Mouse (Mus musculus) intestine, embryonic 16.5 days (tissue): Measurements from ENCODE around the gene Wasf2. TPM values are rescaled to one million over a fixed set of nuclear protein-coding genes. Genes with fewer than 3 reads are reported as not detected.

Source experiments
- ATAC-seq: fragments of 200-750 bp; cut with Nextera tagmentation; 2 replicates; pipeline ENCODE4 v1.8.0; 2017; ENCODE audit warnings: moderate TSS enrichment, moderate library complexity
- H3K27ac ChIP-seq: fragments of 300-500 bp; sonication (generic); 2 replicates; pipeline ENCODE4 v1.5.1; 2014; ENCODE audit warnings: mild to moderate bottlenecking, low read length
- H3K27me3 ChIP-seq: fragments of 300-500 bp; sonication (generic); replicated peaks from 2 replicates; pipeline ENCODE4 v1.6.1; 2014; ENCODE audit warnings: low read length, control low read depth, mixed read lengths; ENCODE audit not compliant: control insufficient read depth, insufficient read depth
- H3K36me3 ChIP-seq: fragments of 300-500 bp; sonication (generic); 2 replicates; pipeline ENCODE4 v1.6.1; 2014; ENCODE audit warnings: low read length, control low read depth; ENCODE audit not compliant: control insufficient read depth, insufficient read depth
- H3K4me1 ChIP-seq: fragments of 300-500 bp; sonication (generic); 2 replicates; pipeline ENCODE4 v1.6.1; 2014; ENCODE audit warnings: low read length, control low read depth, mixed read lengths; ENCODE audit not compliant: control insufficient read depth, insufficient read depth
- H3K4me2 ChIP-seq: fragments of 300-500 bp; sonication (generic); 2 replicates; pipeline ENCODE4 v1.6.1; 2014; ENCODE audit warnings: low read depth, low read length, control low read depth
- H3K4me3 ChIP-seq: fragments of 300-500 bp; sonication (generic); 2 replicates; pipeline ENCODE4 v1.5.1; 2014; ENCODE audit warnings: mild to moderate bottlenecking, low read length
- H3K9ac ChIP-seq: fragments of 300-500 bp; sonication (generic); 2 replicates; pipeline ENCODE4 v1.6.1; 2014; ENCODE audit warnings: low read depth, low read length
- H3K9me3 ChIP-seq: fragments of 300-500 bp; sonication (generic); 2 replicates; pipeline ENCODE4 v1.6.1; 2016; ENCODE audit warnings: low read length, control low read depth; ENCODE audit not compliant: control insufficient read depth
- WGBS: fragments of 180-500 bp; shearing (Covaris S2); extraction: QIAGEN DNeasy Blood & Tissue Kit; methylation state at CpG from one replicate; pipeline ENCODE4 v1.1.7; 2014; 5-methylcytosine and 5-hydroxymethylcytosine counted together
- polyA plus RNA-seq: library from polyadenylated mRNA; unstranded; fragments of >200 nt; fragmentation: Nextera tagmentation; extraction: Ambion mirVana; gene quantifications from 2 replicates; pipeline ENCODE4 v1.2.1, GENCODE M21; 2015

Wasf2 gene
- polyA plus RNA-seq, 1 experiment from 2014 or later, result 76.9 TPM

DNA sequence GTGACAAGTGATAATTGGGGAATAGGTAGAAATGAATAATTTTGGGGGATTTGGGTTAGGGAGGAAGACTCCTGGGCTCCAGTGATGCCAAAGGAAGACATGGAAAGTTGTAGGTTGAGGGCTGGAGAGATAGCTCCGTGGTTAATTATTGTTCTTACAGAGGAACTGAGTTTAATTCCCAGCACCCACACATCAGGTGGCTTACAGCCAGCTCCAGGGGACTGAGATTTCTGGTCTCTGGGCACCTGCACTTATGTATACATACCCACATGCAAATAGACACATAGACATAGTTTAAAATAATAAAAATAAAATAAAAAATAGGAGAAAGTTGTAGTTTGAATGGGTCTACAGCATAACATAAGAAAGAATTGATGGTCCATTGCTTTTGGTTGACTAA is 6.6 kb downstream of the Wasf2 start:
- Histone ChIP-seq H3K4me2 (no peak overlapping the region), H3K36me3 (peaks cover 3% of the 10 kb centered on the region; the same call in 1 of the 2 replicates), H3K9ac (no peak overlapping the region), H3K27me3 (no peaks in the 10 kb centered on the region), H3K9me3 (no peaks in the 10 kb centered on the region), H3K4me3 (no peak overlapping the region), H3K27ac (no peak overlapping the region), H3K4me1 (peaks cover 8% of the 10 kb centered on the region)
- whole genome bisulfite sequencing, result 75% methylated on average over 1 of the region's 1 CpGs
- no peak for ATAC-seq

DNA sequence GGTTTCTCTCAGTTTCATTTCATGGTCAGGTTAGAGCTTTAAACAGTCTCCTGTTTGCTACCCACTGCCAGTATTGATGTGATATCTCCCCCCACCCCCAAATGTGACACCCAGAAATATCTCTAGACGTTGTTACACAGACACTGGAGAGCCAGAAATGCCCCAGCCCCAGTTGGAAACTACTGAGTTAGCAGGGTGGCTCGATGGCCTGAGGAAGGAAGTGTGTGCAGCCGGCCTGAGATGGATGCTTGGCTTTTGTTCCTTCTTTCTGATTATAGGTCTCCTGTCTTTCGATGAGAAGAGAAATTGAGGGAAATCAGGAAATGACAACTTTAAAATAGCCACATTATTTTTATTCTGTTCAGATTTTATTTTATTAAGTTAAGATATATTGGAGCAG is 8.7 kb downstream of the Wasf2 start:
- 80% methylated on average over 4 of the region's 4 CpGs for WGBS
- Histone ChIP-seq H3K27me3 (no peaks in the 10 kb centered on the region), H3K9ac (no peak overlapping the region), H3K27ac (no peak overlapping the region), H3K4me3 (no peak overlapping the region), H3K4me2 (no peak overlapping the region), H3K9me3 (no peaks in the 10 kb centered on the region), H3K4me1 (0 out of 2 replicates have a peak, but pooled peaks cover 2% of the 10 kb centered on the region), H3K36me3 (peaks cover 3% of the 10 kb centered on the region; the same call in 1 of the 2 replicates)
- ATAC-seq, result no peak

DNA sequence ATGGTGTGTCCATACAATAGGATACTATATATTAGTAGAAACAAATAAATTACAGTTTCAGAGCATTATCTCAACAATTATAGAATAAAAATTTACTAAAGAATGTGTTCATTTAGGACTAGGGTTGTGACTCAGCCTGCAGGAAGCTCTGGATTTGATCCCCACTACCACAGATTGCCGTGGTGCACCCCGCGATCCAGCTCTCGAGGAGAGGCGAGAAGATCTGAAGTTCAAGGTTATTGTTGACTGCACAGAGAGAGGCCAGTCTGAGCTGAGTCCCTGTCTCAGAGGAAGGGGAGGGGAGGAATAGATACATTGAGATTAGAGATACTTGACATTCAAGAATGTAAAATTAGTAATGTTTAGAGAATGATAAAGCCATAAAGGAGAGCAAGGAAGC is 24.7 kb downstream of the Wasf2 start:
- WGBS, result 73% methylated on average over 5 of the region's 5 CpGs
- H3K9me3 ChIP-seq, result no peaks in the 10 kb centered on the region
- H3K36me3 ChIP-seq, result no peaks in the 10 kb centered on the region
- 0 out of 2 replicates have a peak, but pooled peaks cover 9% of the 10 kb centered on the region for H3K4me1 ChIP-seq
- no peak overlapping the region for H3K4me2 ChIP-seq
- no peak for ATAC-seq
- no peak overlapping the region for H3K27ac ChIP-seq
- H3K27me3 ChIP-seq, result no peaks in the 10 kb centered on the region
- no peak overlapping the region for H3K4me3 ChIP-seq
- no peak overlapping the region for H3K9ac ChIP-seq

DNA sequence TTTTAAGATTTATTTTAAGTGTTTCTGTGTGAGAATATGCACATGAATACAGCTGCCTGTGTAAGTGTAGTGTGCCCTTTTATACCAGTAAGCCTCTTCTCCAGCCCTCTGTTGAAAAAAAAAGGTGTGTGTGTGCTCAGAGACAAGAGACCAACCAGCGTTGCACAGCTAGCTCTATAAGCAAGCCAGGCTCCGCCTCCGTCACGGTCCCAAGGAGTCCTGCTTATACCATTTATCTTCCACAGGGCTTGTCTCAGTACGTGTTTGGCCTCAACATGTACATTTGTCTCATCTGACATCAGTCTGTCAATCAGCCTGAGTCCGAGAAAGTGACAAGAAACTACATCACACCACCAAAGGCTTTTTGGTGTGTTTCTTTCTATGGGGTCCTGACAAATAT is 25.4 kb downstream of the Wasf2 start:
- 83% methylated on average over 6 of the region's 6 CpGs for WGBS
- no peaks in the 10 kb centered on the region for H3K27me3 ChIP-seq
- no peak overlapping the region for H3K4me3 ChIP-seq
- H3K9ac ChIP-seq, result no peak overlapping the region
- H3K4me2 ChIP-seq, result no peak overlapping the region
- no peak overlapping the region for H3K27ac ChIP-seq
- no peak for ATAC-seq
- H3K36me3 ChIP-seq, result no peaks in the 10 kb centered on the region
- H3K9me3 ChIP-seq, result no peaks in the 10 kb centered on the region
- 0 out of 2 replicates have a peak, but pooled peaks cover 9% of the 10 kb centered on the region for H3K4me1 ChIP-seq

DNA sequence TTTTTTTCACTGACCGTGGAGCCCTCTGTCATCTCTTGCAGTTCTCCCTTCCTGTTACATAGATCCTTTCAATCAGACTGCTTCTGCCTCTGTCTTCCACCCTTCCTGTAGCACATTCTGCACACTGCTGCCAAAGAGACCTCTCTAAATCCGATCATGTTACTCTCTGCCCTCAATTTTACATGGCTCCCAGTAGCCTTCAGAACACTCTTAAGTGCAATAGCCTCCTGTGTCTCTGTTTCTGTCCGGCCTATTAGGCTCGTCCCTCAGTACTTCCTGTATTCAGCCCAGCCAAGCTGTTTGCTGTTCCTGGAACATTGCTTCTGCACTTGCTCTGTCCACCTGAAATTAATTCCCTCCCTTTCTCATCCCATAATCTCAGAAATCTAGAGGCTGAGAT is 26.1 kb downstream of the Wasf2 start:
- H3K36me3 ChIP-seq, result no peaks in the 10 kb centered on the region
- no peaks in the 10 kb centered on the region for H3K27me3 ChIP-seq
- no peak overlapping the region for H3K27ac ChIP-seq
- no peak overlapping the region for H3K9ac ChIP-seq
- no peak overlapping the region for H3K4me3 ChIP-seq
- no peak overlapping the region for H3K4me2 ChIP-seq
- no peak for ATAC-seq
- H3K4me1 ChIP-seq, result 0 out of 2 replicates have a peak, but pooled peaks cover 9% of the 10 kb centered on the region
- 66% methylated on average over 4 of the region's 4 CpGs for WGBS
- H3K9me3 ChIP-seq, result no peaks in the 10 kb centered on the region

- Histone ChIP-seq H3K36me3 (no peaks in the 10 kb centered on the region), H3K4me2 (no peak overlapping the region), H3K9me3 (no peaks in the 10 kb centered on the region), H3K27ac (no peak overlapping the region), H3K27me3 (no peaks in the 10 kb centered on the region), H3K9ac (no peak overlapping the region), H3K4me1 (0 out of 2 replicates have a peak, but pooled peaks cover 9% of the 10 kb centered on the region), H3K4me3 (no peak overlapping the region)
- 68% methylated on average over 10 of the region's 10 CpGs for WGBS
- ATAC-seq, result no peak
Measured at GRCm38 (mm10) chr4:133156831-133157230, 26.5 kb downstream of the Wasf2 start.

DNA sequence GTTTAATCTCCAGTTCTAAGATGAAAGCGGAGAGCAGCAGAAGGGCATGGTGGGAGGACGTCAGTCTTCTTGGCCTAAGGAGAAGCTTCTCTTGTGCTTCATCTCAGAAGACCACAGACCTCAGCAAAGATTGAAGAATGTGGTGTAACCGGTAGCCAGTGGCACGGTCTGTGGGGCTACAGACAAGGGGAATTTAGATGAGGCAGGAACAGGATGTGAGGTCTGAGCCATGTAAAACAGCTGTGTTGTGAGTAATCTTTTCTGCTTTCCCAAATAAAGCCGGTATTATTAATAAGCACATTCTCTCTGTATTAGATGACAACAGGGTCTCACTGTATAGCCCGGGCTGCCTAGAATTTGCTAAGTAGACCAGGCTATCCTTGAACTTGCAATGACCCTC is 28.8 kb downstream of the Wasf2 start:
- Histone ChIP-seq H3K27me3 (no peaks in the 10 kb centered on the region), H3K4me3 (no peak overlapping the region), H3K9ac (no peak overlapping the region), H3K36me3 (no peaks in the 10 kb centered on the region), H3K4me1 (0 out of 2 replicates have a peak, but pooled peaks cover 3% of the 10 kb centered on the region), H3K9me3 (no peaks in the 10 kb centered on the region), H3K27ac (no peak overlapping the region), H3K4me2 (no peak overlapping the region)
- WGBS, result 65% methylated on average over 6 of the region's 6 CpGs
- no peak for ATAC-seq

GRCm38 (mm10) chr4:133159646-133160045 is 29.3 kb downstream of the Wasf2 start:
- 81% methylated on average over 4 of the region's 4 CpGs for WGBS
- 0 out of 2 replicates have a peak, but pooled peaks cover 3% of the 10 kb centered on the region for H3K4me1 ChIP-seq
- no peaks in the 10 kb centered on the region for H3K9me3 ChIP-seq
- no peak overlapping the region for H3K9ac ChIP-seq
- H3K4me2 ChIP-seq, result no peak overlapping the region
- no peaks in the 10 kb centered on the region for H3K27me3 ChIP-seq
- H3K27ac ChIP-seq, result no peak overlapping the region
- no peak for ATAC-seq
- H3K4me3 ChIP-seq, result no peak overlapping the region
- no peaks in the 10 kb centered on the region for H3K36me3 ChIP-seq

GRCm38 (mm10) chr4:133160211-133160610 is 29.9 kb downstream of the Wasf2 start:
- Histone ChIP-seq H3K4me3 (no peak overlapping the region), H3K9ac (no peak overlapping the region), H3K36me3 (0 out of 2 replicates have a peak, but pooled peaks cover 4% of the 10 kb centered on the region), H3K27ac (no peak overlapping the region), H3K4me2 (no peak overlapping the region), H3K9me3 (no peaks in the 10 kb centered on the region), H3K27me3 (no peaks in the 10 kb centered on the region), H3K4me1 (0 out of 2 replicates have a peak, but pooled peaks cover 3% of the 10 kb centered on the region)
- WGBS, result 88% methylated on average over 8 of the region's 8 CpGs
- ATAC-seq, result no peak

DNA sequence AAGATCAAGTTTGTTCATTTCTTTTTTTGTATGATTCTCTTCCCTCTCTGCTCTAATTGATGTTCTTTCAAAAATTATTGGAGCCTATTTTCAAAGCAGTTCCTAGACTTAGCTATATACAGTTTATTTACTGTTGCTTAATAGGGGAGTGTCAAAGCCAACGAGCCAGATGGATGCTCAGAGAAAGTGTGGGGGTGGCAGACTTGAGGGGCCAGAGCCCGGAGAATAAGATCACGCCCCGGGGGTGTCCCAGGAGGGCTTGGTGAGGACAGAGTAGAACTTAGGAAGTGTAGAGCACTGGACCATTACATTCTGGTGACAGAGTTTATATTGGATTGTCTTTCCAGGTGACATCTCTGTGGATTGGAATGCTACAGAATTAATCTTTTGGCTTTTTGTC is 30.5 kb downstream of the Wasf2 start:
- no peak overlapping the region for H3K27ac ChIP-seq
- 73% methylated on average over 4 of the region's 4 CpGs for WGBS
- H3K9me3 ChIP-seq, result no peaks in the 10 kb centered on the region
- no peak overlapping the region for H3K4me3 ChIP-seq
- no peak overlapping the region for H3K9ac ChIP-seq
- H3K36me3 ChIP-seq, result 0 out of 2 replicates have a peak, but pooled peaks cover 4% of the 10 kb centered on the region
- H3K4me1 ChIP-seq, result 0 out of 2 replicates have a peak, but pooled peaks cover 3% of the 10 kb centered on the region
- H3K4me2 ChIP-seq, result no peak overlapping the region
- no peak for ATAC-seq
- no peaks in the 10 kb centered on the region for H3K27me3 ChIP-seq
